Mouse (Mus musculus): ENCODE data around the gene Rprml. TPM values are rescaled to one million over a fixed set of nuclear protein-coding genes. Genes with fewer than 3 reads are reported as not detected.

Rprml gene
- total RNA-seq (2021), result under 1 TPM in 1 of 2 experiments, not detected in 1; 0.40 TPM
- long read RNA-seq, experiment 1, result 0 reads
- long read RNA-seq, experiment 2, partial matches to known transcripts, result 0 of 1 reads
- long read RNA-seq, experiment 2, other reads (novel, unspliced or antisense), result 0 of 1 reads

DNA sequence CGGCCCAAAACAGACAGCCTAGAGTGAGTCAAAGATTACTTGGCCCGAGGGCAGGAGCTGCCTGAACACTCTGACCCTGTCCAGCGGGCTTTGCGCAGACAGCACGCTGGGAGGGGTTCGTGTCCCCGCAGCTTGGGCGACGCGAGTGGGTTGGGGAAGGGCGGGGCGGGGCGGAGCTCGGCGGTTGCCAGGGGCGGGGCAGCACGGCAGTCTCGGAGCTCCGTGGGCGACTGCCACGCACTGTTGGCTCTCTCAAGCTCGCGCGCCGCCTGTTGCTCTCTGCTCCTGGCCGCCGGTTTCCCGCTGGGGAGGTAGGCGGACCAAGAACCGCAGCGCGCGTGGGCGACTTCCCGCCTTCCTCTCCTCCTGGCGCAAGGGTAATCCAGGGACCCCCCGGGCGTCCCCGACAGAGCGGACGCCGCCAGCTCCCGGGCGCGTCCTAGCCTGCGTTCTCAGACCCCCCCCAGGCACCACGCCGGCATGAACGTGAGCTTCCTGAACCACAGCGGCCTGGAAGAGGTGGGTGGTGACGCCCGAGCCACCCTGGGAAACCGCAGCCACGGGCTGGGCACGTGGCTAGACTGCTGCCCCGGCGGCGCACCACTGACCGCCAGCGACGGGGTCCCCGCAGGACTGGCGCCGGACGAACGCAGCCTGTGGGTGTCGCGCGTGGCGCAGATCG lies at the start of gene Rprml:
Gene Rprml (plus strand): TSS at position 270 of the 682 bp plus-strand sequence.
- DNase-seq, result peak in 1 of 2 experiments; percentile 13

DNA sequence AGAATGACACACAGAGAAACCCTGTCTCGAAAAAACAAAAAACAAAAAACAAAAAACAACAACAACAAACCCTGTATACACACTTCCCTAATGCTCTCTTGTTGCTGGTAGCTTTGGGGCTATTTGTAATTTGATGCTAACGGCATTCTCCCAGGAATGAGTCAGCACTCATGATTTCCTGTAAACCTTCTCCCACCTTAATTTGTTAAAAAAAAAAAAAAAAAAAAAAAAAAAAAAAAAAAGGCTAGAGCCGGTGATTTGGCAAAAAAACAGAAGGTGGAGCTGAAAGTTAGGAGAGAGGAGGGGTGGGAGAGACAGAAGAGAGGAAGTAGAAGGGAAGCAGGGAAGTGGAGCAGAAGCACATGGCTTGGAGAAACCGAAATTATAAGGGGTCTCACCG lies 42.8 kb upstream of the Rprml start:
- DNase-seq, result no peak

DNA sequence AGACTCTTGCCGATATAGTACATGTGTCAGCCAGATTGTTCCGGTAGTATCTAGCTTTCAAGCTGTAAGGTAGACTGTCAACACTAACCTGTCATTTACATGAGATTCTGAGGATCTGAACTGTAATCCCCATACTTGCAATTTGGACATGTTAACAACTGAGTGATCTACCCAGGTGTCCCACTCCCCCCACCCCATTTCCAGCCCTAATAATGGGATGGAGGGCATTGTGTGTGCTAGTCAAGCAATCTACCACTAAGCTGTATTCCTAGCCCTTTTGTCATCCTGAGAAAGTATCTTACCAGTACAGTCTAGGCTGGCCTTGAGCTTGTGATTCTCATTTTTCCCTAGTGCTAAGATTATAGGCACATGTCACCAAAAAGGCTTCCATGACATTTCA lies 38.6 kb upstream of the Rprml start:
- DNase-seq, result no peak

DNA sequence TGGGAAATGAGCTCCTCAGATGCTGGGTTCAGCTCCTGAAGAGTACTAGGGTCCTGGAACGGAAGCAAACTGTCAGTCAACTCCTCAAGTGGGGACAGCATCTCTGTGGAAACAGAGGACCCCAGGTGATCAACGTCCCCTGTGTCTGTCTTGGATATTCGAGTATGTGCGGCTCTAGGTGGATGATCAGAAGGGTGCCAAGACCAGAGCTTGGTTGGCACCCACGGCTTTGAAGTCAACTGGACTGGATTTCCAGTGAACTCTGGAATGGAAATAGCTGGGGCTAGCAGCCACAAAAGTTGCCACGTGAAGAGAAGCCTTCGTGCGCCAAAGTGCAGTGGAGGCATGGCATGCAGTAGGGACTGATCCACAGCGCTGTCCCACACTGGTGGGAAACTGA lies 28.3 kb upstream of the Rprml start, which contains the start of gene Gm884:
Gene Gm884 (minus strand): TSS at position 101 of the 400 bp plus-strand sequence.
- no peak for DNase-seq

DNA sequence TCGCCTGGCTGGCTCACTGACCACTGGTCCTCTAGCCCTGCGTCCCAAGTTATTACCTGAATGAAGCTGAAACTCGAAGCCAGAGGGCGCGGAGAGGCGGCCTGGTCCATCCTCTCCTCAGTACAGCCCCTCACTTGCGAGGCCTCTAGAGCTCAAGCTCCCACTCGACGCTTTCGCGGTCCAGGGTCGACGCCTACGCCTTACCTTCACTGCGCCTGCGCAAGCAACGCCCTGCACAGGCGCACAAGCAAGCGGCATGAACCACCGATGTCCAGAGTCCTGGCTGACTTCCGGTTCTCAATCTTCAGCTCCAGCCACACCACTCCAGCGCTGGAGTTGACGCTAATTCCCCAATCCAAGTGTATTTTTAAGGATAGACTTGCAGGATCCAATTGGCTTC lies 21.9 kb upstream of the Rprml start:
- DNase-seq, result no peak

DNA sequence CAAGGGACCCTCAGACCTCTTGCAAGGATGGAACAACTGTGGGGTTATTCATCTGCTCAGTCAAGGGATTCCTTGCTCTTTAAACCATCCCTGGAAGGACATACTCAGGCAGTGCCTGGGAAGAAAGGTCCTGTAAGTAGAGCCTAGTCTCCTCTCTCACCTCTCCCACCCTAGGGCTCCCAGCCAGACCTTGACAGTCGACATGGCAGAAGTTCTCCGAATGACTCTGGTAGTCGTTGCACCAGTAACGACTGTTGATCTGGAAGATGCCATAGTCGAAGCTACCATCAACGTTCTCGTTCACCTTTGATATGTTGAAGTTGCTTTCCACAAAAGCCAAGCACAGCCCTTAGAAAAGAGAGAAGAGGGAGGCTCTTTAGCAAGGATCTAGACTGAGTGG lies 14.6 kb upstream of the Rprml start:
- DNase-seq, result no peak

DNA sequence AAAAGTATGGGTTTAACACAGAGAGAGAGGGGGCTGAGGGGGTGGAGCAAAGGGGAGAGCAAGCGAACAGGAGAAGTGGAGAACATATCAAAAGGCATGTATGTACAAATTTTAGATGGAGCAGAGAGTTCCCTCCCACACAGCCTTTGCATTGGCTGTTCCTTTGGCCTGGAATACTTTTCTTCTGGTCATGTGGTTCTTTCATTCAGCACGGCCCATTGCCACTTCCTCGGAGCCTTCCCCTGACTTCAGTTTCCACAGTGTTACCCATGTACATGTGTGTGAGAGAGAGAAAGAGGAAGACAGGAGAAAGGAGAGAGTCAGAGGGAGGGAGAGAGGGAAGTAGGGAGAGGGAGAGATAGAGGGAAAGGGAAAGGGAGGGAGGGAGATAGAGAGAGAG lies 13.9 kb upstream of the Rprml start:
- DNase-seq, result no peak

DNA sequence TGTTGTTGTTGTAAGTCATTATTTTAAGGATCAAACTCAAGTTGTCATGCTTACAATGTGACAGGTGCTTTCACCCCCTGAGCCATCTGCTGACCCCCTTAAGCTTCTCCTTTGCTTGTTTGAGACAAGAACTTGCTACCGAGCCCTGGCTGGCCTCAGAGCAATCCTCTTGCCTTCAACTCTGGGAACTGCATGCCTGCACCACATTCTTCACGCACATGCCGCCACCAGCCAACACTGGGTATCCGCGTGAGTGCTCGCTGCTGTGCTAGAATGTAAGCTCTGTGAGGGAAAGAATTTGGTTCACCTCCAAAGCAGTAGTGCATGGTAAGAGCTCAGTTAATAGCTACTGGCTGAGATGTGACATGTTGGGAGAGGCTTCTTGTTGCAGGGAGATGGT lies 13.1 kb upstream of the Rprml start:
- no peak for DNase-seq

DNA sequence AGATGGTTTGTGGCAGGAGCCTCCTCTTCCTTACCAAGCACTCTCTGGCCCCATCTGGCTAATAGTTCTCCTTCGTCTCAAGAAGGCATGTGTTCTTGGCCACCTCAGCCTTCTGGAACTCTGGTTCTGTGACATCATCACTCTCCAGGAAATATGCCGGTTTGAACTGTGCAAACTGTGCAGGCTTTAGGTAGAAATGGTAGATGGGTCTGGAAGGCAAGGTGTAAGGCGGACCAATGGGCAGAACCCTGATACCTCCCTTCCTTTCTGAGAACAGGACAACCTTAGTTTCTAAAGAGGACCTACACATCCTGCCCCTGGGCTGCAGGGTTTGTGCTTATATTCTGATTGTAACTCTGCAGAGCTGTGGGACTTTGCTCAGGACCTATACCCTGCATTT lies 10.6 kb upstream of the Rprml start, which contains the start of gene Lyzl6:
Gene Lyzl6 (minus strand): TSS at position 101 of the 400 bp plus-strand sequence.
- DNase-seq, result no peak

DNA sequence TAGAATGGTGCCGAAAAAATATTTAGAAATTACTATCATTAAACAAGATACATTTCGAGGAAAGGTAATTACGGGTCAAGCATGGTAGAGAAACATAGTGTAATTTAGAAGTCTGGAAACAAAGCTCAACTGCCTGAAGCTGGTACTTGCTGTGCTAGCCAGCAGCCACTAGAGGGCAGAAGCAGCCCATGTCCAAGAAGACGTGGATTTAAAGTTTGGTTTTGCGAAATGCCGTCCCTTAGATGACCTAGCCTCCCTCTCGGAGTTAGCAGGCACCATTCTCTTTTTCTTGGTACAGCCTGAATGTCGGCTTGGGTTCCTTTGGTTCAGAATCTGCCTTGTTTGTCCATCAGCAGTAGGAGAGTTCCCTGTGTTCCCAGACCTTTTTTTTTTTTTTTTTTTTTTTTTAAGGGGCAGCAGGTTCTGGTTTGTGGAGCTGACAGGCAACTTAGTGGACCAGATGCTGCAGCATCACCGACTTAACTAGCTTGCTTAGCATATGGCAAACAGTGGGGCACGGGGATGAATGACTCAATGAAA lies 9.9 kb upstream of the Rprml start:
- DNase-seq, result peak; percentile 63 to 69

DNA sequence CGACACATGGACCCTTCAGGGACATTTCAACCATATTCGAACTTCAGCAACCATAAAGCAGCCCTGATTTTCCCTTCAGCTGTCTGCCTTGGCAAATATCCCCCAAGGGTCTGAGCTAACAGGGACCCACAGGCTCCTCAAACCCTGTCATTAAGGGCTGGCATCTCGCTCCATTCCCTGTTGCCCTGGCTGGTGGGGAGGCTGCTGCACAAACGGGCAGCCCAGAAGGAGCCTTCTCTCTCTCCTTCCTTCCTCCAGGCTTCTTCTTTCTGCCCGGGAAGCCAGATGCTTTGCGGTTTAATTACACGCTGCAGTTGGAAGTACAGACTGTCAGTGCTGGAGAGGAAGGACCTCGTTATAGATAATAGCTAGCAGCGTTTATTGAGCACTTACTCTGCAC lies 6.2 kb upstream of the Rprml start:
- DNase-seq, result no peak

DNA sequence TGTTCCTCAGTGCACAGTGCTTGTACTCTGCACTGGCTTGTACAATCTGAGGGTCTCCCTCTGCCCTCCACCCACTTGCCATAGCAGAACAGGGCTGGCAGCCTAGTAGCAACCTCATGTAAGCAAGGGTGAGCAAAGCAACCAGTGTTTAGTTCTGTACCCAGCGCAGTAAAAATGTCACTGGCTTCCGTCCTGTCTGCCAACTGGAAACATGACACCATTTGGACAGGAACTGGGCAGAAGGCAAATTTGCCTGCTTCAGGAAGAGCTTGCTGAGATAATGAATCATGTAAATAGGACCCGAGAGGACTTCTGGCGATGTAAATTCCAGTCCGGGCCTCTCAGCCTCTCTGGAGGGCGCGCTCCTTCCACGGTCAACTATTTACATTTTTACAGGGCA lies 3.6 kb upstream of the Rprml start:
- no peak for DNase-seq

DNA sequence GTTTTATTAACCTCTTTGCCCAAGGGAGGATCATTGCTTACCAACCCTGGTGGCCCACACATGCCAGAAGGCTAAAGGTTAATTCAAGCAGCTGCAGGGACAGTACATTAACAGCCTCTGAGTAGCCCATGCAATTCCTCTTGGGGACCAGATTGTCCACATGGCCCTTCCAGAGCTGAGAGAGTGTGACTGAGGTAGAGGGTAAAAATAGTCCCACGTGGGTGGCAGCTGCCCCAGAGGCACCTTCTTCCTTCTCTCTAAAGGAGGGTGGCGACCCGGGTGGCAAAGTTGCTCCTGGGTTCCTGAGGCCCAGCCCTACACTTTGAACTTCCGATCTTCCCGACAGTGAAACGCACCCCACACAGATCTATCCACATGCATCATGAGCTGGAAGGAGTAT lies 3.1 kb upstream of the Rprml start:
- no peak for DNase-seq

DNA sequence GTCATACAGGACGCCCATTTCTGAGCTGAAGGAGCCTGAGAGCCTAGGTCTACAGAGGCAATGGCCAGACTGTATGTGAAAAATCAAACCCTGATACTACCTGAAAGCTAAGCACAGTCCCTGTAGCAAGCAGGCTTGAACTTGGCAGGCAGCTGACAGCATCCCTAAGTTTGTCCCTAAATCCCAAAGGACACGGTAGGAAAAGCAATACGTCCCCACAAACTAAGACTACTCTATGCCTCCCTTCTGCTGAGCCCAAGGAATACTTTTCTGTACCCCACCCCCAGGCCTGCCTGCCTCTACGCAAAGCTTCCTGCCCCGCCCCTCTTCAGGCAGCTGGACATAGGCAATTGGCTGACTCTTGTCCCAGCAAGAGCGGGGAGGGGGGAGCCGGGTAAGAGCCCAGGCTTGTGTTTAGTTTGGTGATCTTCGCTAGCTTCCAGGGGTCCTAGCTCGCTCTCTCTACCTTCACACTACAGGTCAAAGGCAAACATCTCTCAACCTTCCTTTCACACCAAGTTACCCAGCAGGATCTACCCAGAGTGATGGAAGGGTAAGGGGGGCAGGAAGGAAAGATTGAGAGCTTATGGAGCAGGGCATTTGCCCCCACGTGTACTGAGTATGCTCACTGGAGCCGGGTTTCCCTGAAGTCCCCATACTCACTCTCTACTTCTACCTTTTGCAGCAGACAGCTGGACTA lies 1.3 kb upstream of the Rprml start:
- no peak for DNase-seq

DNA sequence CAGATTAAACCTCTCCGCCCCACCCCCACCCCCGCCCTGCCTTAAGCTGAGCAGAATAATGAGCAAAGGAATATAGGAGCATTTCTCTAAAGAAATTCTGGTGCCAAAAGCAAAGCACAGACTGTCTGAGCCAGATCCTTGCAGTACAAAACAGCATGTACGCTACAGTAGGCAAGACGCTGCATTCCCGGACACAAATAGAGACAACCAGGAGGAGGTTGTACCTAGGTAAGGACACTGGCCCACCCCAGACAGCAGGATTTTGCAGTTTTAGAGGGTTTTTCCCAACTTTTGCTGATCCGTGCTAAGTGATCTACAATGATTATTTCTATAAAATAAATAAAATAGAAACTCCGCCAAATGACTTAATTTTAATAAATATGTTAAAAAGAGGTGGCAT lies 714 bp upstream of the Rprml start:
- no peak for DNase-seq

DNA sequence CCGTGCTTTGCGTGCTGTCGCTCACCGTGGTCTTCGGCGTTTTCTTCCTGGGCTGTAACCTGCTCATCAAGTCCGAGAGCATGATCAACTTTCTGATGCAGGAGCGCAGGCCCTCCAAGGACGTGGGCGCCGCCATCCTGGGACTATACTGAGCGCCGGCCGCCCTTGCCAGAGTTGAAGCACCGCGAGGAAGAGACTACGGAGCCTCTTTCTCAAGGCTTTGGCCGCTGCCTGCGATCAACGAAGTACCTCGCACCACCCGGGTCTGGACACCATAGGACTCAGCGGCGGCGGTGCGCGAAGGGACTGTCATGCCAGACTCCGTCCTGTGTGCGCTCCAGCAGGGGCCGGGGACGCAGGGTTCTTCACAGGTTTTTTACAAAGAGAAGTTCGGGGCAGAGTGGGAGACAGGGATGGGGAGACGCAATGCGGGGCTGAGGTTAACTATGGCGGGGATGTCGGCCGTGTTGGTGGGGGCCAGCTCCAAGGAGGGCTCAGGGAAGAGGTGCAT lies 668 bp downstream of the Rprml start:
- no peak for DNase-seq

DNA sequence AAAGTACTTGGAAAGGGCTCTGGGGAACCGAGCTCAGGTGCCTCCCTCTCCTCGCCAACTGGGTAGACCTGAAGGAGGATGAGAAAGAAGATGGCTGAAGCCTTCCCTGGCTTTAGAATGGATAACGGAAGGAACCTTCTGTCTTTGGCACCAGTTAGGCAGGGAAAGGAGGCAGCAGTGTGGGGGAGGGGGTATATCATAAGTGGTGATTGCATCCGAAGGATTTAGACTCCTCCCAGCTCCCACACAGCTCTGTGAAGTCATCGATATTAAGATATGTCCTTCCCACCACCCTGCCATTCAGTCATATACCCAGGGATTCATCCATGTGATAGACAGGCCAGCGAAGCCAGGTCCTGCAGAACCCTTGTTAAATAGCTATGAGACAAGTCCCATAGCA lies 2.1 kb downstream of the Rprml start:
- no peak for DNase-seq

DNA sequence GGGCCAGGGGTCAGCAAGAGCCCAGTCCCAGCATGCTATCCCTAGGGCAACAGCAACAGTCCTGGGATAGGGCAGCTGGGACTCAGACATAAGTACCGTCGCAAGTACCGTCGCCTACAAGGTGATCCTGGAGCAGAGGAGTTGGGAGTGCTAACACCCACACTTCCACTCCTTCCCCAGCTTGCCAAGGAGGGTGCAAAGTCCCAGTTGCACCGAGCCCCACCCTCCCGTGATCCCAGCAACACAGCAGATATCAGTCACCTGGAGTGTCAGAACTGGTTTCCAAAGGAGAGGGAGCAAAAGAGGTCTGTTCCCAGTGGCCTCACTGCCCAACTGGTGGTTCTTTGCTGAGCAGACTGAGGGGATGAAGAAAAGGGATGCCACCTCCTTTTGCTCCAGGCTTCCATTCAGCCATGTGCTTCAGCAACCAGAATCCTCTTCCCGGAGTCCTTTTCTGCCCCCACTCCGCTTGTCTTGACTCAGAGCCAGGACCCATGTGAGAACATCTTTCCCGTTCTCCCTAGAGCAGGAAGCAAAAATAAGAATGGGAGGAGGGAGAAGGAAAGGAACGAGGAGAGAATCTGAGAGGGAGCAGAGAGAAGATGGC lies 4.1 kb downstream of the Rprml start:
- no peak for DNase-seq

DNA sequence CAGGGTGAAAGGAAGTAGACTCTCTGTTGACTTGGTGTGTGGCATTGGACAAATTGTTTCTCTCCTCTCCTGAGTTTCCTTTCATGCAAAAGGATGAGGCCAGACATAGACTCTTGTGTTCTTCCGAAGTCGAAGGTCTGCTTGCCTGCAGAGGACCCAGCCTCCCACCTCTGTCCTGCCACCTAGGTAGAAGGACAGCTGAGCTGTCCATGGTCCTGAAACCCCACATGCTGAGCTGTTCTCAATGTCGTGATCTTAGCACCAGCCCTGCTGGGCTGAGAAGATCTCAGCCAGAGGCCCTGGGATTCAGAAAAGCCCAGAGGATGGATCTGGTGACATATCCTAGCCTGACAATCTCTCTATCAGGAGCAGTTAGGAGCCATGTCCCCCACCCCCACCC lies 7.2 kb downstream of the Rprml start:
- DNase-seq, result peak; percentile 62 to 71

DNA sequence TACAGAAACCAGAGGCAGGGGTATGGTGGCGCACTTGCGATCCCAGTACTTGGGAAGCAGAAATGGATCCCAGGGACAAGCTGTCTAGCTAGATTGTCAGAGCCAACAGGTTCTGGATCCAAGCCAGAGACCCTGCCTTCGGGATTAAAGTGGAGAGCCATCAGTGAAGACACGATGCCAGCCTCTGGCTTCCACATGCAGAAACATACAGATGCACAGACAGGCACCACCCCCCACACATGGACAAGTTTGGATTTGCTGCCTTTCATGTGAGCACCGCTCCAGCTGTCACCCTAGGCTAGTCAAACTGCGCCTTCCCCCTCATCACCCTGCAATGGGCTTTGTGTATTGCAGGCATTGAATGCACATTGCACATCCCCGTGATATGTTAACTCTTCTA lies 8.8 kb downstream of the Rprml start:
- DNase-seq, result no peak

DNA sequence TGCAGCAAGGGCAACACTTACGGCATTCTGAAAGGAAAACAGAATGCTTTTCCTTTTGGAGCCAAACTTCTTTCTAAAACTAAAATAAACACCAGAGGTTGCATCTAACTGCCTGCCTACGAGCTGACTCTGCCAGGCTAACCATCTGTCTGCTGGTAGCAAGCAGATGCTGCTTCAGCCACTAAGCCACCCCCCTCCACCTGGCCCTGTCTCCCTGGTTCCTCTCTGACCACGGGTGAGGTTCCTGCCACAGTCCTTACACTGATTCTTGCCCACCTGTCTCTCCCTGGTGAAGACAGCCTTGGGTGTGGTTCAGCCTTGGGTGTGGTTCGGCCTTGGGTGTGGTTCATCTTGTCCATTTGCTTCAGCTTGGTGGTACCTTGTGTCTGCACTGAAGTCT lies 12.5 kb downstream of the Rprml start:
- DNase-seq, result no peak

DNA sequence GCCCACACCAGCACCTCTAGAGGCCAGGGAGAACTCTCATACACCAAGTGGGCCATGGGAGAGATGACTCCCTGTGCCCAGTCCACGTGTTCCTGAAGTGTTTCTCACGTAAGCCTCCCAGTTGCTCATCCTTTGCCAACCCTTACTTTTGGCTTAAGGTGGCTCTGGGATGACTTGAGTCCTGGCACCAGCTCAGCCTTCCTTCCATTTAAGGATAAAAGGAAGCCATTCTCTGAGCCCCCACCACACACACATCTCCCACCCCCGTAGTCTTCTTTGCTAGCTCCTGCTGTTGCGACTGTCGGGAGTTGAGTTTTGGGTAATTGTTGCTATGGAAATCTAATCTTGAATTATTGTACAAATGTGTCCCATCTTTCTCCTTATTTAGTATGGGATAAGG lies 13.2 kb downstream of the Rprml start:
- DNase-seq, result no peak

DNA sequence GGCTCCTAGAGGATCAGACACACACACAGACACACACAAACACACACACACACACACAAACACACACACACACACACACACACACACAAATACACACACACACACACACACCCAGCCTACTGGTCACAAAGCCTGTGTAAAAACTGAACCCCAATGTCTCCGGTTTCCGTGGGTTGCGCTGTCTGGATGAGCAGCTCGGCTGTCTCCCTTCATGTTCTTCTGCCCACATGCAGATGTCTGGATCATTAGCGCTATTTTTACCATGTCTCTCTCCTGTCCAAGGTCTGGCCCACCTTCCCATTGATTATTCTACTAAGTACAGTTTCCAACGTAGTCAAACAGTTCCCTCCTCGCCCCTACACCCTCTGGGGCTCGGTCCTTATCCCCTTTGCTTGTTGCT lies 13.7 kb downstream of the Rprml start:
- no peak for DNase-seq

Data from adrenal gland, postnatal 36 days (tissue).